Mouse (Mus musculus): ENCODE measurements around the gene Nmu. TPM values are rescaled to one million over a fixed set of nuclear protein-coding genes. Genes with fewer than 3 reads are reported as not detected.

Gene Nmu
- total and polyA plus RNA-seq, 3 experiments, result not detected

- dilution Hi-C loops (cut with MboI; ENCODE audit: extremely low pct_ligation_motif_present, extremely low pct_unique_long_range_greater_than_20kb, low sequenced_read_pairs) (no loop called here), in situ Hi-C loops (cut with MboI; ENCODE audit: low pct_ligation_motif_present, low pct_unique_long_range_greater_than_20kb, low sequenced_read_pairs) (no loop called here)
- Histone ChIP-seq H3K79me2 (replicated peaks; ENCODE audit: control insufficient read depth, extremely low read depth, insufficient read depth, poor library complexity, severe bottlenecking) (0 out of 2 replicates have a peak, but pooled peaks cover 2% of the 10 kb centered on the region), H3K27ac (ENCODE audit: insufficient read depth, low read depth) (no peak overlapping the region), H3K9ac (ENCODE audit: insufficient read depth, low read depth) (no peak overlapping the region), H3K4me2 (ENCODE audit: insufficient read depth, low read depth, poor library complexity, severe bottlenecking) (no peak overlapping the region), H3K4me1 (ENCODE audit: control insufficient read depth in 1 of 2, insufficient read depth in 2 of 2) (peaks cover 0 to 3% of the 10 kb centered on the region in 2 experiments; a peak in 1 of 4 replicates), H3K27me3 (replicated peaks) (peaks cover 3% of the 10 kb centered on the region), H3K4me3 (replicated peaks in 1 of 3; ENCODE audit: low read depth in 2 of 3, low read length in 2 of 3, poor library complexity in 1 of 3) (no peak overlapping the region), H3K9me3 (replicated peaks; ENCODE audit: low read length) (no peaks in the 10 kb centered on the region), H3K36me3 (replicated peaks in 1 of 2; ENCODE audit: control insufficient read depth in 1 of 2, insufficient read depth in 1 of 2, low read length in 1 of 2) (no peaks in the 10 kb centered on the region)
- no peak for TF ChIP-seq SIN3A (IDR thresholded peaks at IDR 0.05; ENCODE audit: low read length)
- TF ChIP-seq TCF12 (IDR thresholded peaks at IDR 0.05; ENCODE audit: low read depth, low read length), result no peak
- TF ChIP-seq MYC (IDR thresholded peaks at IDR 0.05; ENCODE audit: low read depth, low read length), result no peak
- no peak for TF ChIP-seq ZC3H11A (IDR thresholded peaks at IDR 0.05; ENCODE audit: low read depth, low read length)
- TF ChIP-seq CTCF (conservative IDR thresholded peaks at IDR 0.05 in 1 of 2, IDR thresholded peaks at IDR 0.05 in 1 of 2; ENCODE audit: low read depth in 2 of 2, low read length in 2 of 2), result no peak
- no peak for TF ChIP-seq BHLHE40 (IDR thresholded peaks at IDR 0.05; ENCODE audit: low read depth, low read length)
- DNase-seq (ENCODE audit: extremely low read depth), result no peak
These were observed 55.4 kb downstream of the Nmu start for GRCm38 (mm10) chr5:76308206-76308605.

- Histone ChIP-seq H3K4me3 (replicated peaks in 1 of 3; ENCODE audit: low read depth in 2 of 3, low read length in 2 of 3, poor library complexity in 1 of 3) (no peak overlapping the region), H3K9ac (ENCODE audit: insufficient read depth, low read depth) (no peak overlapping the region), H3K27ac (ENCODE audit: insufficient read depth, low read depth) (no peak overlapping the region), H3K27me3 (replicated peaks) (peaks cover 3% of the 10 kb centered on the region), H3K79me2 (replicated peaks; ENCODE audit: control insufficient read depth, extremely low read depth, insufficient read depth, poor library complexity, severe bottlenecking) (0 out of 2 replicates have a peak, but pooled peaks cover 2% of the 10 kb centered on the region), H3K36me3 (replicated peaks in 1 of 2; ENCODE audit: control insufficient read depth in 1 of 2, insufficient read depth in 1 of 2, low read length in 1 of 2) (no peaks in the 10 kb centered on the region), H3K4me2 (ENCODE audit: insufficient read depth, low read depth, poor library complexity, severe bottlenecking) (no peak overlapping the region), H3K4me1 (ENCODE audit: control insufficient read depth in 1 of 2, insufficient read depth in 2 of 2) (peaks cover 0 to 10% of the 10 kb centered on the region in 2 experiments; a peak in 2 of 4 replicates), H3K9me3 (replicated peaks; ENCODE audit: low read length) (no peaks in the 10 kb centered on the region)
- dilution Hi-C loops (cut with MboI; ENCODE audit: extremely low pct_ligation_motif_present, extremely low pct_unique_long_range_greater_than_20kb, low sequenced_read_pairs), result no loop called here
- no peak for DNase-seq (ENCODE audit: extremely low read depth)
- TF ChIP-seq SMC3 (IDR thresholded peaks at IDR 0.05; ENCODE audit: low read depth, low read length) (no peak), GABPA (IDR thresholded peaks at IDR 0.05; ENCODE audit: insufficient replicate concordance, low read depth, low read length) (no peak), ETS1 (conservative IDR thresholded peaks at IDR 0.05; ENCODE audit: low read depth, low read length) (no peak), PAX5 (IDR thresholded peaks at IDR 0.05; ENCODE audit: low read length) (no peak)
- in situ Hi-C loops (cut with MboI; ENCODE audit: low pct_ligation_motif_present, low pct_unique_long_range_greater_than_20kb, low sequenced_read_pairs), result no loop called here
These were observed 57.3 kb downstream of the Nmu start for GRCm38 (mm10) chr5:76306261-76306660.

GRCm38 (mm10) chr5:76305616-76306015 lies 58.0 kb downstream of the Nmu start:
- H3K27ac ChIP-seq (ENCODE audit: insufficient read depth, low read depth), result no peak overlapping the region
- H3K79me2 ChIP-seq (replicated peaks; ENCODE audit: control insufficient read depth, extremely low read depth, insufficient read depth, poor library complexity, severe bottlenecking), result 0 out of 2 replicates have a peak, but pooled peaks cover 2% of the 10 kb centered on the region
- no peak overlapping the region for H3K4me3 ChIP-seq (replicated peaks in 1 of 3; ENCODE audit: low read depth in 2 of 3, low read length in 2 of 3, poor library complexity in 1 of 3)
- H3K4me2 ChIP-seq (ENCODE audit: insufficient read depth, low read depth, poor library complexity, severe bottlenecking), result no peak overlapping the region
- in situ Hi-C loops (cut with MboI; ENCODE audit: low pct_ligation_motif_present, low pct_unique_long_range_greater_than_20kb, low sequenced_read_pairs), result no loop called here
- H3K36me3 ChIP-seq (replicated peaks in 1 of 2; ENCODE audit: control insufficient read depth in 1 of 2, insufficient read depth in 1 of 2, low read length in 1 of 2), result peaks cover 0 to 4% of the 10 kb centered on the region in 2 experiments
- no peak overlapping the region; the same call in 1 of the 2 replicates for H3K9ac ChIP-seq (ENCODE audit: insufficient read depth, low read depth)
- H3K4me1 ChIP-seq (ENCODE audit: control insufficient read depth in 1 of 2, insufficient read depth in 2 of 2), result peaks cover 0 to 10% of the 10 kb centered on the region in 2 experiments; a peak in 2 of 4 replicates
- H3K9me3 ChIP-seq (replicated peaks; ENCODE audit: low read length), result no peaks in the 10 kb centered on the region
- H3K27me3 ChIP-seq (replicated peaks), result peaks cover 3% of the 10 kb centered on the region
- TF ChIP-seq RCOR1 (conservative IDR thresholded peaks at IDR 0.05; ENCODE audit: low read depth, low read length) (no peak), POLR2AphosphoS2 (IDR thresholded peaks at IDR 0.05; ENCODE audit: low read depth, low read length) (no peak), ETS1 (conservative IDR thresholded peaks at IDR 0.05; ENCODE audit: low read depth, low read length) (no peak)
- DNase-seq (ENCODE audit: extremely low read depth), result no peak
- dilution Hi-C loops (cut with MboI; ENCODE audit: extremely low pct_ligation_motif_present, extremely low pct_unique_long_range_greater_than_20kb, low sequenced_read_pairs), result no loop called here

All from CH12.LX (cell line).